In the genomic region with DNA sequence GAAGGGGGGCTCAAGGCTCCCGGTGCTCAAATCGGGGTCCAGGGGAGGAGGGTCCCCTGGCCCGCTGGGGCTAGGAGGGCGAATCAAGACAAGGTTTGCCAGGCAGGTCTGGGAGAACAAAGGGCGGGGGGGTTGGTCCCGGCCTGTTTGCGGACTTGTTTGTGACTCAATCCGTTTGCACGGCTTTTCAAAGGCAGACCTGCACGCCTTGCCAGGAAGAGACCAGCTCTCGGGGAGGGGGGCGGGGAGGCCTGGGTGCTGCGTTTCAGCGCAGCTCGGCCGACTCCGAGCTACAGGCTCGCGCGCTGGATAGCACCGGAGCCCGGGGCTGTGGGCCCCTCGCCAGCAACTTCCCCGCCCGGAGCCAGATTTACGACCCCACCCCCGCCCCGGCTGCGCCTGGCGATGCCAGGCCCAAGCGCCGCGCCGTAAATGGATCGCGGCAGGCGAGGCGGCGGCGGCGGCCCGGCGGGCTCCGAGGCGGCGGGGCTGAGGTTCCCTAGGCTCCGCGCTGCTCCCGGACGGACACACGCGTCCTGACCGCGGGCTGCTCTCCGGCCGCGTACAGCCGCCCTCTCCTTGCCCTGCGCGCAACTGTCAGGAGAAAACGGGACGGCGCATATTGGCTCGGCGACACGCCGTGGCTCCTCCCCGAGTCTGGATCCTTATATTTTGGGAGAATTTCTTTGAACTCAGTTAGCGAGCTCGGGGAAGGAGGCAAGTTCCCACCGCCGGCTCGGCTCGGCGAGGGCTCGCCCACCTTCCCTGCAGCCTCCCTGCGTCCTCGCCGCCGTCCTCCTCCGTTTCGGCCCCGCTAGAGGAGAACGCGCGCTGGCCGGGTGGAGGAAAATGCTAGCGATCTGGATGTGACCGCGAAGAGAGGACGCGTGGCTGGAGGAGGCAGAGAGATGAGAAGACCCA, we compare ENCODE assay signal across 8 mouse cellular contexts. TPM values are rescaled to one million over a fixed set of nuclear protein-coding genes. Genes with fewer than 3 reads are reported as not detected.
DNase-seq lines count a peak whose midpoint lies in the region; ATAC-seq and TF ChIP-seq lines count a peak whose summit lies in the region.

A gene (plus strand): TSS at position 695 of the 921 bp plus-strand sequence.

- H3K27ac ChIP-seq in kidney, adult 2 months (ENCODE audit: insufficient read depth, low read depth, low read length), result no peak within 1 kb of the TSS
- H3K27ac ChIP-seq in limb, embryonic 13.5 days, result peak within 1 kb of the TSS; percentile 88

- ATAC-seq in limb, embryonic 13.5 days (ENCODE audit: low FRiP score, low read depth), result peak; percentile 69

- H3K27me3 ChIP-seq in kidney, adult 2 months (replicated peaks; ENCODE audit: control insufficient read depth, insufficient read depth, low read length), result no peaks in the 10 kb centered on the region
- peaks cover 9% of the 10 kb centered on the region; the same call in 1 of the 2 replicates for H3K27me3 ChIP-seq in limb, embryonic 13.5 days
- H3K27me3 ChIP-seq in myocyte (ENCODE audit: control insufficient read depth, insufficient read depth, insufficient read length), result no peaks in the 10 kb centered on the region

- H3K4me2 ChIP-seq in limb, embryonic 13.5 days (replicated peaks), result peak within 1 kb of the TSS; percentile 100
- H3K4me2 ChIP-seq in myocyte (ENCODE audit: low read depth), result peak within 1 kb of the TSS; percentile 100

- WGBS in kidney, adult 2 months, result under 1% methylated on average over 91 of the region's 92 CpGs
- under 1% methylated on average over 92 of the region's 92 CpGs for WGBS in limb, embryonic 13.5 days

- no peak for TF ChIP-seq CTCF in kidney, adult 2 months (conservative IDR thresholded peaks at IDR 0.05; ENCODE audit: insufficient read depth, insufficient read length, low read depth, low read length)

- peaks cover 4% of the 10 kb centered on the region; the same call in 1 of the 2 replicates for H3K9me3 ChIP-seq in limb, embryonic 13.5 days

- TF ChIP-seq POLR2A in kidney, adult 2 months (IDR thresholded peaks at IDR 0.05; ENCODE audit: low read depth, low read length), result no peak
- TF ChIP-seq POLR2A in myocyte (IDR thresholded peaks at IDR 0.05; ENCODE audit: insufficient read length, low read depth), result peak; percentile 67

- H3K79me2 ChIP-seq in myocyte (ENCODE audit: control insufficient read depth, insufficient read depth), result peaks cover 5% of the 10 kb centered on the region

- DNase-seq in left cerebral cortex, adult 18-20 months (ENCODE audit: low spot score in 2 of 2), result peak; percentile 40 to 65
- no peak for DNase-seq in left cerebral cortex, adult 11 months (ENCODE audit: low spot score)
- peak; percentile 82 for DNase-seq in embryo, embryonic 11 days
- DNase-seq in gastrocnemius, postnatal 4 days (ENCODE audit: low spot score in 2 of 2), result peak; percentile 39 to 49
- peak; percentile 30 for DNase-seq in kidney, adult 2 months
- DNase-seq in testis, postnatal 10 days (ENCODE audit: low spot score), result peak; percentile 65

- H3K4me3 ChIP-seq in kidney, adult 2 months (ENCODE audit: insufficient read depth, low read depth, low read length), result peak within 1 kb of the TSS; percentile 52
- peak within 1 kb of the TSS; percentile 75 for H3K4me3 ChIP-seq in limb, embryonic 13.5 days
- peak within 1 kb of the TSS; percentile 76 for H3K4me3 ChIP-seq in myocyte

- no peaks in the 10 kb centered on the region for H3K36me3 ChIP-seq in kidney, adult 2 months (ENCODE audit: control insufficient read depth, insufficient read depth, low read length)
- no peaks in the 10 kb centered on the region for H3K36me3 ChIP-seq in limb, embryonic 13.5 days
- H3K36me3 ChIP-seq in myocyte (ENCODE audit: control insufficient read depth, insufficient read depth), result no peaks in the 10 kb centered on the region

- H3K4me1 ChIP-seq in kidney, adult 2 months (ENCODE audit: control insufficient read depth, insufficient read depth, low read length), result no peaks in the 10 kb centered on the region
- peaks cover 41% of the 10 kb centered on the region for H3K4me1 ChIP-seq in limb, embryonic 13.5 days

- peak within 1 kb of the TSS; percentile 61 for H3ac ChIP-seq in myocyte (ENCODE audit: control insufficient read depth, insufficient read length)

- peak within 1 kb of the TSS; percentile 87 for H3K9ac ChIP-seq in limb, embryonic 13.5 days

TF ChIP-seq in myocyte, 11 proteins besides CTCF, POLR2A, EP300 and RAD21:
- TF ChIP-seq CEBPB (IDR thresholded peaks at IDR 0.05; ENCODE audit: insufficient read depth, poor library complexity, severe bottlenecking) (no peak), TCF12 (IDR thresholded peaks at IDR 0.05; ENCODE audit: insufficient read depth, poor library complexity, severe bottlenecking) (no peak), MYOG (IDR thresholded peaks at IDR 0.05; ENCODE audit: control insufficient read depth in 1 of 3, insufficient read depth in 1 of 3, insufficient read length in 2 of 3, low read depth in 2 of 3) (peak in 1 of 3 experiments; percentile 42), TCF3 (IDR thresholded peaks at IDR 0.05; ENCODE audit: insufficient read length, low read depth) (no peak), E2F4 (IDR thresholded peaks at IDR 0.05; ENCODE audit: insufficient read depth) (no peak)

RNA-seq across cellular contexts. Expression of the gene that starts here (rescaled TPM):
- total RNA-seq in left cerebral cortex, adult 18-20 months (2021), result 1 to 10 TPM; 8.6 to 9.0 TPM
- total RNA-seq in gastrocnemius, postnatal 4 days (2021), result 1 to 10 TPM; 2.9 to 3.0 TPM
- polyA plus RNA-seq in kidney, adult 2 months (2012; rRNA removed), result 0.91 and 0.97 TPM in 2 replicates
- 12.0 and 13.3 TPM in 2 replicates for polyA plus RNA-seq in limb, embryonic 13.5 days (2015; fragmentation: Nextera tagmentation; extraction: Ambion mirVana)
- polyA plus RNA-seq in myocyte (2012; fragmentation: generic; extraction: Trizol), result 5.9 TPM

Comparison
In these comparisons a context has a peak if more than half of its experiments do, and no peak if none do; other contexts are left out.
1. Peak in DNase-seq and H3K4me3 ChIP-seq in kidney, adult 2 months; RNA of the gene not detected or under 1 TPM.